Mouse (Mus musculus) granulocyte monocyte progenitor cell, adult 5-6 weeks (primary cell): ENCODE measurements around the gene Shb. TPM values are rescaled to one million over a fixed set of nuclear protein-coding genes. Genes with fewer than 3 reads are reported as not detected.
A peak's percentile ranks its signal among the peaks of the same experiment; 100 is the strongest.

ENCODE experiments used
- ATAC-seq: replicated peaks from 2 replicates; pipeline ENCODE4 v1.8.0; 2016; ENCODE audit warnings: mild to moderate bottlenecking, moderate TSS enrichment, inconsistent platforms; ENCODE audit not compliant: poor library complexity, severe bottlenecking
- total RNA-seq, 2 experiments: library from RNA; stranded (forward) in 1 of 2; stranded (reverse) in 1 of 2; fragments of 200-712, 200-1000 nt in 1 of 2; fragments of >200 nt in 1 of 2; fragmentation: Nextera tagmentation in 1 of 2; gene quantifications; 2 replicates each; pipeline ENCODE4 v1.2.3; 2014 to 2017

Shb gene
- total RNA-seq, 2 experiments from 2014 or later = 0.72 to 1.1 TPM

GRCm38 (mm10) chr4:45528355-45529198, 3.7 kb downstream of the Shb start:
- ATAC-seq = no peak

- ATAC-seq = no peak
Measured at GRCm38 (mm10) chr4:45527562-45528354, 4.5 kb downstream of the Shb start.

GRCm38 (mm10) chr4:45526846-45527561, 5.3 kb downstream of the Shb start:
- ATAC-seq = no peak

- no peak for ATAC-seq
Measured at GRCm38 (mm10) chr4:45526175-45526574, 6.1 kb downstream of the Shb start.

- no peak for ATAC-seq
Measured at GRCm38 (mm10) chr4:45525541-45525940, 6.7 kb downstream of the Shb start.

GRCm38 (mm10) chr4:45524602-45525001, 7.7 kb downstream of the Shb start:
- no peak for ATAC-seq

- no peak for ATAC-seq
Measured at GRCm38 (mm10) chr4:45523360-45523759, 8.9 kb downstream of the Shb start.

GRCm38 (mm10) chr4:45522956-45523355, 9.3 kb downstream of the Shb start:
- no peak for ATAC-seq

GRCm38 (mm10) chr4:45522583-45522900, 9.7 kb downstream of the Shb start:
- ATAC-seq = no peak

GRCm38 (mm10) chr4:45521705-45522582, 10.3 kb downstream of the Shb start:
- no peak for ATAC-seq

GRCm38 (mm10) chr4:45520375-45520774, 11.9 kb downstream of the Shb start:
- ATAC-seq = peak; percentile 23; the same call in 1 of the 2 replicates

GRCm38 (mm10) chr4:45517399-45517798, 14.9 kb downstream of the Shb start:
- no peak for ATAC-seq

GRCm38 (mm10) chr4:45515894-45516293, 16.4 kb downstream of the Shb start:
- ATAC-seq = no peak

GRCm38 (mm10) chr4:45514406-45514805, 17.9 kb downstream of the Shb start:
- ATAC-seq = no peak

- ATAC-seq = peak; percentile 72
Measured at GRCm38 (mm10) chr4:45513791-45514293, 18.4 kb downstream of the Shb start.

GRCm38 (mm10) chr4:45513340-45513739, 18.9 kb downstream of the Shb start:
- ATAC-seq = no peak

GRCm38 (mm10) chr4:45510163-45510562, 22.1 kb downstream of the Shb start:
- ATAC-seq = no peak

GRCm38 (mm10) chr4:45509416-45509815, 22.9 kb downstream of the Shb start:
- no peak for ATAC-seq

GRCm38 (mm10) chr4:45508469-45508868, 23.8 kb downstream of the Shb start:
- no peak for ATAC-seq

- ATAC-seq = no peak
Measured at GRCm38 (mm10) chr4:45507476-45507875, 24.8 kb downstream of the Shb start.
